Mouse (Mus musculus) layer of hippocampus, postnatal 36 days (tissue): ENCODE measurements around the gene Rps4x. TPM values are rescaled to one million over a fixed set of nuclear protein-coding genes. Genes with fewer than 3 reads are reported as not detected.

ENCODE experiments used
- total RNA-seq, 2 experiments: library from RNA; stranded (reverse); gene quantifications; 2 replicates each; pipeline ENCODE4 v1.2.3; 2021

Rps4x gene
- total RNA-seq, 2 experiments from 2014 or later: 475 to 493 TPM

Other genes with a start within 250 kb of the Rps4x start
- gene Rtl5, start 118.1 kb downstream of the Rps4x start, total RNA-seq: 10 to 100 TPM in 1 of 2 experiments, 1 to 10 TPM in 1; 10.0 to 12.1 TPM
- gene Pin4, start 69.9 kb downstream of the Rps4x start, total RNA-seq: 10 to 100 TPM; 33.5 to 35.8 TPM
- under 1 TPM; 0.13 to 0.17 TPM for gene Ercc6l, start 32.3 kb downstream of the Rps4x start, total RNA-seq
- gene Cited1, start 62.8 kb upstream of the Rps4x start, total RNA-seq: 1 to 10 TPM; 1.1 to 2.0 TPM